Mouse (Mus musculus) B cell, adult 2 months (primary cell): Measurements from ENCODE around the gene Fpgs.

Experiments
- DNase-seq, 2 experiments: peaks; one replicate each; pipeline ENCODE4 v3.0.0; 2022

The Fpgs gene

DNA sequence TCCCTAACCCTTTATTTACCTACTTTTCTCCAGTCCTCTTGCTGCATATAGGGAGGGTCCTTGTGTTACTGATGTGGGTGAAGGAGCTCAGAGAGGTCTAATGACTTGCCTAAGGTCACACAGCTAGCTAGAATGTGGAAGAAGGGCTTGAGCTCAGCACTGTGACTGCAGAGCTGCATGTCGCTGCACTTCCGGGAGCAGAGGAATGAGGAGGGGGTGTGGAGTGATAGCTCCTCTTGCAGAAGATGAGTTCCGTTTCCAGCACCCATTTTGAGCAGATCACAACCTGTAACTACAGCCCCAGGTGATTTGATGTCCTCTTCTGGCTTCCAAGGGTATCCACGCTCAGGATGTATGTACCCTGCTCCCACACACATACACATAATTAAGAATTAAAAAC is 20.2 kb upstream of the Fpgs start:
- no peak for DNase-seq

DNA sequence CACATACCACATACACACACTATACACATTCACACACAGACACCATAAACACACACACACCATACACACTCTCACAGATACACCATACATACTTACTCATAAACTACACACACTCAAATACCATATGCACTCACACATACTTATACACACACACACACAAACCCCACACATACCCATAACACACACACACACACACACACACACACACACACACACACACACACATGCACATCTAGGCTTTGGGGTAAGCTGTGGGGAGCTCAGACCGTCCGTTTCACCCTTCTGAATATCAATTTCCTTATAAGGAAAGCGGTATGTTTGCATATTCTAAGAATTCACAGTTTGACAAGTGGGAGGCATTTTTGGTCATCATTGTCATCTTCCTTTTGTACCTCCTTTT is 18.6 kb upstream of the Fpgs start:
- DNase-seq, result no peak

DNA sequence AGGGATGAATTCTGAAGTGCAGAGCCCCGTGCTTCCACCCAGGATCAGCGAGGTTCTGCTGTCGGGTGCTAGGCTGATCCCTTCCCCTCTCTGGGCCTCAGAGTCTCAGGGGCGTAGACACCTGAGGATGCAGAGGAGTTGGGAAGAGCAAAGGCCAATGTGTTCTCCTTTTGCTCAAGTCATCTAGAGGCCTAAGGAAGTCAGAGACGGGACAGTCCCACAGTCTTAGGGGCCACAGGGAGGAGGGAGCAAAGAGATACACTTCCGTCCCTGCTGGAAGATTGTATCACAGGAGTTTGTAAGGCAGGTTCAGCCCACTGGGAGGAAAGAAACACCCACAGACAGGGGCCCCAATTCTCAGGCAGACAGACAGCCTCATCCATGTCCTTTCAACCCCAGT is 18.1 kb upstream of the Fpgs start:
- peak; percentile 22 to 25 for DNase-seq

DNA sequence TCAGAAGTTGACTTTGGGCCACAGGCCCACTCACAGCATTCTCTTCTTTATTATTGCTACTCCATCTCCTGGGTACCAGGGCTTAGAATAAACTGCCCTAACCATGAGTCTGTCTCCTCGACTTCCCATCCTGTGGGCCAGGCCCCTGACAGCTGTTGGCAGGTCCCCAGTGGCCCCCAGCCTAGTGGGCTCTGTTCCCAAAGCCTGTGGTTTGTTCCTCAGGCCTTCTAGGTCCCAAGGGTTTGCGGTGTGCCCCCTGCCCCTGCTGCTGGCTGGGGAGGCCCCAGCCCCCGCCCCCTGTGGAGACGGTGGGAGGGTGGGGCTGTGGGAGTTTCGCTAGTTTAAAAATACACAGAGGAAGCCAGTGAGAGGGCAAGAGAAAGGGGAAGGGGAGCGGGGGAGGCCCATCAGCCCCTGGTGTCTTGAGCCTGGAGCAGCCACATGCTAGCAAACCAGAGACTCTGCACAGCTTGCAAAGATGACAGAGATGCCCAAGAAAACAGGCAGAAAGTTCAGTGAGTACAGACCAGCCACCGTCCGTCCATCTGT is 16.8 kb upstream of the Fpgs start, which contains the start of gene Sh2d3c:
TSS of gene Sh2d3c (plus strand) at position 375 of the 549 bp plus-strand sequence.
- peak; percentile 54 to 56 for DNase-seq

DNA sequence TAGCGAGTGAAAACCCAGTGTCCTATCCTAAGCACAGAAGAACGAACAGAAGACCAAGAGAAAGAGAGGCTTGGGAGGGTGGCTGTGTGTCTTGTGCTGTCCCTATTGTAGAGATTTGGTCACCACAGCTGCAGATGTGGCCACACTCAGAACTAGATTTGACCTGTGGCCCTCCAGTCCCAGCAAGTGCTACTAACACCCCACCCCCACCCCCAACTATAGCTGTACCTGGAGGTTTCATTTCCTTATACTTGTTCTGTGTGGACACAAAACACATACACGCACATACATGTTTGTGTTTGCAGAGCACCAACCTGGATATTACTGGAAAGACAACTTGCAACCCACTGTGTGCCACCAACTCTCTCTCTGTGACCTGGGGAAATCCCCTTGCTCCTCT is 16.1 kb upstream of the Fpgs start:
- DNase-seq, result peak; percentile 32 to 37

DNA sequence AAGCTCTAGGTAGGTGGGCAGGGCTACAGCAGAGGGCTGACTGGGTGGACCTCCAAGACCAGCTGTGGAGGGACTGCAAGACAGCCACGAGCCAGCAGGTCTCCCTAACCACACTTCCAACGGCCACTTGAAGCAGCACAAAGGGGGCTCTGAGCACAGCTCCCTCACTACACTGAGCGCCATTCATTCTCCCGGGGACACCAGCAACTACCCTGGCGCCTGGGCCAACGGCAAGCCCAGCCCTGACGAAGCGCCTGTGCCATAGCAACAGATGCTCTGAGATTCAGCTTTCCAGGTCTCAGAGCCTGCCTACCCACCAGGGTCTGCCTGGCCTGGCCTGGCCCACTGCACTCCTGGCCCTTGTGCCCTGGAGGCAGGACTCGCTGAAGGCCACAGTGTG is 14.8 kb upstream of the Fpgs start:
- no peak for DNase-seq

DNA sequence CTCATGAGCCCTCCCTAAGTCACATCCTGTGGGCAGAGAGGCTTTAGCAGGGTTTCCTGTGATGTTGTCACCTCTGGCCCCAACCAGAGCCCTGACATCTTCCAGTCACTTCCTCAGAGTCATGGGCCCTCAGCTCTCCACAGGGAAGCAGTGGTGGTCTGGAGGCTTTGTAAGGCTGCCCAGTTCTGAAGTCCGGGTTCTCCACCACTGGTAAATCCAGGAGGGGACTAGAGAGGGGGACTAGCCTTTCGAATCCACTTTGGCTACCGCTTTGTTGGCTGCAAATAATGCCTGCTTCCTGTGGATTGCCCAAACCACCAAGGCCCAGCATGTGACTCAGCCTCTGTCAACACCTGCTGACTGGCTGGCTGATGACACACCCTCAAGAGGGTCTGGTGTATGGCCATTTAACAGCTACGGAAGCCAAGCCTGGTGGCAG is 11.1 kb upstream of the Fpgs start:
- DNase-seq, result peak; percentile 80 to 82

DNA sequence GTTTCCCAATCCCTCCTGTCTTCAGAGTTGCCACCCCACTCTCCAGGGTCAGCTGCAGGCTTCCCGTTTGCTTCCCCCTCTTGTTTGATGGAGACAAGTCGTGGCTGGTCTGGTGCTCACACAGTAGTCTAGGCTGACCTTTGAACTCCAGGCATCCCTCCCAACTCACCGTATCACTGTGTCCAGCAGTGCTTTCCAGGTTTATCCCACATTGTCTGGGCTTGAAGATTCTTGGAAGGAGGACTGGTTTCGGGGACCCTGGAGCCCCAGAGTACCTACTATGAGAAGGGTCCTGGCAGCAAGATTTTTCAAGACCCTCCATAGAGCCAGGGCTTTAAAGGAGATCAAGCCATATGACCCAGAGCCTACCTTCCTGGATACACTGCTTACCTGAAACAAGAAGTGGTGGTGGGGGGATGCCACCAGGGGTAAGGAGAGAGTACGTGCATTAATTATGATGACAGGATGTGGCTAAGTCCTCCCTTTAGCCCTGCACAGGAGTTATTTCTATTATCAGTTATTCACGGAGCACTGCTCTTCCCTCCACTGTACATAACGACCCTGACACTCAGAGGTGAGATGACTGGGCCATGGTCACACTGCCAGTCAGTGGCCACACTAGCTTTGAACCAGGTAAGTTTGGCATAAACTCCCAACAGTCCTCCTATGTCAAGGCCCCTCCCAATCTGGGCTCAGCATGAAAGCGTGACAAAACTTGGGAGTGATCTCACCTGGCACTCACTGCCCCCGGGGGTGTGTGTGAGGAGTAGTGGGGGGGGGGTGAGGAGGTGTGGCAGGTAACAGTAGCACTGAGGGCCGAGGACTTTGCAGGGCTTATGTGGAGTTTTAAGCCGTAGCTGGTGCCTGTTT is 10.4 kb upstream of the Fpgs start:
- peak; percentile 52 to 63 for DNase-seq

DNA sequence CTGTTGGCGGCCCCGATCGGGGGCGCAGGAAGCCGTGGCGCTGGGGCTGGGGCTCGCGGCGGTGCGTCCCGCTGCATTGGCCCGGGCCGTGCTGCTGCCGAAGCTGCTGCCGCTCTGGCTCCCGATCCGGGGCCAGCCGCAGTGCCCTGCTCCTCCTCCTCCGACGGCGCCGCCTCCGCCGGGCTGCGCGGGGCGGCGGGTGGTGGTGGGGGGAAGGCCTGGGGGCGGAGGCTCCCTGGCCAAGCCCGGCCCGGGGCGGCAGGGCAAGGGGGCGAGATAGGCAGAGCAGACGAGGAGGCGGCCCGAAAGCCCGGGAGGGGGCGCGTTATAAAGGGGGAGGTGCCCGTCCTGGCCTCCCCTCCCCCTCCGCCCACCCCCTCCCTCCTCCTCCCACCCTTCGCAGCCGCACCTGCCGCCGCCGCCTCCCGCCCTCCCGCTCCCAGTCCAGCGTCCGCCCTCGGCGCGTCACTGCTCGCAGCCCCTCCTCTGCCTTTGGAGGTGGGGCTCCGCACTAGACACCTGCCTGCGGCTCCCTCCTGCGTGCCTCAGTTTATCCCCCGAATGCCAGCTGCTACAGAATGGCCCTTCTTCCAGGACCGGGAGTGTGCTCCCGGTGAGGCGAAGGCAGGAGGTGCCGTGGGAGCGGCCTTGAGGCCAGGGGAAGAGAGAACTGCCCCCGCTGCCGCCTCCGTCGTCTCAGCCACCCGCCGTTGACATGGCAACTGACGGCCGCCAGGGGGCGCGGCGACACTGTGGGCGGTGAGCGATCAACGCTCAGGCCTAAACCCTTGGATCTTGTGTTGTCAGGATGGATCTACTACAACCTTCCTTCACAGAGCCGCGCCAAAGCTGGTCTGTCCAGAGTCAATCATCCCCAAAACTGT is 9.2 kb upstream of the Fpgs start, which contains the start of gene Cdk9:
TSS of gene Cdk9 (minus strand) at position 143 of the 884 bp plus-strand sequence.
- DNase-seq, result peak; percentile 97 to 98

DNA sequence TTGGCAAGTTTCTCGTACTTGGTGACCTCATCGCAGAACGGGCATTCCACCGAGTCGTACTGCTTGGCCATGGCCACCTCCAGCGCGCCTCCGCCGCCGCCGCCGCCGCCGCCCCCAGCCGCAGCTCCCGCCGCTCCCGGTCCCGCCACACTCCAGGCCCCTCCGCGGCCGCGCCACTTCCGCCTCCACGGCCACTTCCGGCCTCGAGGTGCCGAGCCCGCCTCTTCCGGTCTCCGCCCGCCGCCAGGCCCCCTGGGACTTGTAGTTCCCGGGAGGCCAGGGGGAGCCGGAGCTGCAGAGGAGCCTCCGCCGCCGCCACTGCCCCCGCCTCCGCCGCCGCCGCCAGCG is 8.6 kb upstream of the Fpgs start:
- DNase-seq, result peak; percentile 99

DNA sequence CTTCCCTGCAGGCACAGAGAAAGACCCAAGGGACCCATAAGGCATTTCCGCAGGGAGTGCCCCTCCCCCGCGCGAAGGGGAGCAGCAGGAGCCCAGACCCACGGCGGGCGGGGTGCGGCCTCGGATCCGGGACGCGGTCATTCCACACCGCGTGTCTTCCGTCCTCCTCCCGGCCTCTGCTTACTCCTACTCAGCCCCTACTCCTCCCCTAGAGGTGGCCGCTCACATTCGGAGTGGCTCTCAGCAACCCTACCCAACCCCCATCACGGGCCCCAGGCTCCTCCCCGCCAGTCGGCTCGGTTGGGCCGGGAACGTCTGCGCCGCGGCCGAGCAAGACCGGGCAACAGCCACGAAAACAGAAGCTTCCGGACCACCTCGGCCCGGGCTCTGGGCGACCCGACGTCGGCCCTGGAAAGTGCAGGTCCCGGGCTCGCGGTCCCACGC is 8.2 kb upstream of the Fpgs start:
- peak; percentile 71 to 72 for DNase-seq

DNA sequence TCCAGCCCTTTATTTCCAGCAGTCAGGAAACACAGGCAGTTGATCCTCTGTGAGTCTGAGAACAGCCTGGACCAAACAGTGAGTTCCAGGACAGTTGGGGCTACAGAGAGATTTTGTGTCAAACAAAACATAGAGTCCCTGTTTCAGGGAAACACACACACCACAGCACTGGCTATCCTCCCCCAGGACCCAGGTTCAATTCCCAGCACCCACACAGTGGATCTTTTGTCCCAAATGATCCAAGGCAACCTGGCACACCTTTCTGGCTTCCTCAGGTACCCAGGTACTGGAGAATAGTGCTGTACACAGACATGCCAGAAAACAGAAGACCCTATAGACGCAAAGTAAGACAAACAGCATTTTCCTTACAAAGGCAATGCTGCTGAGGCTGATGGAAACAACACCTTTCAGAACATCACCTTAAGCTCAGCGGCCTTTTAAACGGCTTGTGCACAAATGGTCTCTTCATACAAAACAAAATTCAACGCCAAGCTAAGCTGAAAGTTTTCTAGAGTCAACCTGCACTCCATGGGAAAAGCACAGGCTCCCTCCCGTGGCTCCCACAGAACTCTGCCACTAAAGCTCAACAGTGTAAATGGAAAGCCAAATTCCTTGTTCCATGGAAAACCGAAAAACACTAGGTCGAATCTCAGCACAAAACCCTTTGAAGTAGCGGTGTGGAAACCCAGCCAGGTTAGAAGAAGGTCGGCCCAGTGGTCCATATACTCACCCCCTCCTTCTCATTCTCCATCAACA is 7.5 kb upstream of the Fpgs start:
- no peak for DNase-seq

DNA sequence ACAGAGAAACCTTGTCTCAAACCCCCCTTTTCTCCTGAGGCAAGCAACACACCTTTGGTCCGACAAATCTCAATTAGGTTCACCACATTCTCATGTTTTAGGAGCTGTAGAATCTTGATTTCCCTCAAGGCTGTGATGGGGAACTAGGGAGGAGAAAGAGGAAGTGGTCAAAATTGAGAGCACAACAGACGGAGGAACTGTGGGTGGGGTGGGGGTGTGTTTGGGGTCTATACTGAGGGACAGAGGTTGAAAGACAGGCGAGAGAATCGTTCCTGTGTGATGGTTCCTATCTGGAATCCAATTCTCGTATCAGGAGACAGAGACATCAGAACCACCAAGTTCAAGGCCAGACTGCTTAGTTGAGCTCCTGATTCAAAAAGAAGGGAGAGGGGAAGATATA is 6.5 kb upstream of the Fpgs start:
- DNase-seq, result peak; percentile 58 to 68

DNA sequence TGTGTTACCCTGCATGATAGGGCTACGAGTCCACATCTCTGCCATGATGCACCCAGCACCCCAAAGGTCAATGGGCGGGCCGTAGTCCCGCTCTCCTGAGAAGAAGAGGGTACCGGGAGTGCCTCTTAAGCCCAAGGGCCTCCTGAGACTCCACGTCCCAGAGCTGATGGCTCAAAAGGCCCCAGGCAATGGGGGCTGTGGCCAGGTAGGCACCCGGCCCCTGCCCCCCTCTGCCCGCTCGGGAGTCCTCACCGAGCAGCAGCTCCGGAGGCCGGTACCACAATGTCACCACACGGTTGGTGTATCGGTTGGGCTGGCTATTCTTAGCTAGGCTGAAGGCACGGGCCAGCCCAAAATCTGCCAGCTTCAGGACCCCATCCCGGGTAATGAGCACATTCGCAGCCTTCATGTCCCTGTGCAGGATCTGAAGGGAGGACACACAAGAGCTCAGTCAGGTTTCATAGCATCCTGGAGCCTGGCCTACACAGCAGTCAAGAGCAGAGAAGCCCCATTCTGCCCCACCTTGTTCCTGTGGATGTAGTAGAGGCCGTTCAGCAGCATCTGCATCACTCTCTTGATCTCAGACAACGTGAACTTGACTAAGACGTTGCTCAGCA is 5.7 kb upstream of the Fpgs start:
- no peak for DNase-seq

DNA sequence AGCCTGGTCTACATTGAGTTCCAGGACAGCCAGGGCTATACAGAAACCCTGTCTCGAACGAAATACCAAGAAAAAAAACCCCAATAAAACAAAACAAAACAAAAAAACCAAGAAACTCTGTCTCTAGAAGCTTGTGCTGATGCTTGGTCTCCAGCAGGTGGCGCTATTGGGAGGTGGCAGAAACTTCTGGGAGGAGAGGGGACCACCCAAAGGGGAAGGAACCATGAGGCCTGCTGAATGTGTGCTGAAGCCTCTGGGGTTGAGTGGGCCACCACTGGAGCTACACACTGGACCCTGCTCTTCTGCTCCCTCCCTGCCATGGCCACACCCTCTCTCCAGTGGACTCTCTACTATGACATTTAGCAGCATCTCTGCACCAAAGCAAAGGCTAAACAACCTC is 4.7 kb upstream of the Fpgs start:
- DNase-seq, result peak; percentile 84 to 86

DNA sequence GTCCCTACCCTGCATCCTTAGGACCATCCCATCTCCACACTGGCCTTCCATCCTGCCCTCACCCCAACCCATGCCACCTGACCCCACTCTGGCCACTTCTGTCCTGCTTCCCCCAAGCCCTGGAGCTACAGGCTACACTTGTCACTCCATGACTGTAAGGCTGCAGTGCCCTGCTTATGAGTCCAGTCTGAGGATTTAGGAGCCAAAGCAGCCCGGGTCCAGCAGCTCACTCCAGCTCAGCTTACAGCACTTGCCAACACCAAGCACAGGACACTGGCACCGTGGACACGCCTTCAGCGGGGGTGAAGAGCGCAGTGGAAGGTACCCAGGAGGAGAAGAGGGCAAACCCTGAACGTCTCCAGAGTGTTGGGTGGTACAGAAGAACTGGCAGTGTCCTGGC is 3.0 kb upstream of the Fpgs start:
- DNase-seq, result no peak

DNA sequence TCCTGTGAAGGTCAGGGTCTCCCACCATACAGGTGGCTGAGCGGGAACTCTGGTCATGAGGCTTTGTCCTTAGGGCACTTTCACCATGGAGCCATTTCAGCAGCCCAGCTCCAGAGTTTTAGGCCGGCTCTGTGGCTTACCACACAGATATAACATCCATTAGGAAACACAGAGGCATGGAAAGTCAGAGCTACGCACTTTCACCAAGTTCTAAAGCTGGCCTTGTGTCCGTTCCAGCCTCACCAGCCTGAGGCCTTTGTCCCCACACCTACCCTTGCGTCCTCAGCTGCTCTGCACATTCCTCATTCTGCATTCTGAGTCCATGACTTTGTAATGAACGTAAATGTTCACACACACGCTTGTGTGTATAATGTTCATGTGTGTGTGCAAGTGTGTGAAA is 1.1 kb upstream of the Fpgs start:
- DNase-seq, result no peak

DNA sequence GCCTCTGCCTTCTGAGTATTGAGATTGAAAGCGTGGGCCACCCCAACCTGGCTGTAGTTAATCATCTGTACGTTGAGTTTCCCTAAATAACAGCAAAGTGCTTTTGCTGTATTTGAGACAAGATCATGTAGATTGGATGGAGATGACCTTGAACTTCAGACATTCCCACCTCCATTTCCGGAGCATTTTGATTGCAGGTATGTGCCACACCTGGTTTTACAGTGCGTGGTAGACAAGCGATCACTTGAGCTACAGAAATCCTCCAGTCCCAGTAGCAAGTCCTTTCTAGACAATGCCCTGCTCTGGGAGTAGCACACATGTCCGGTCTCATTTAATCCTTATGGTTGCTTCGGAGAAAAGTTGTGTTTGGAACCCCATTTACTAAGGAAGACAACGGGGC is 899 bp downstream of the Fpgs start:
- DNase-seq, result no peak

DNA sequence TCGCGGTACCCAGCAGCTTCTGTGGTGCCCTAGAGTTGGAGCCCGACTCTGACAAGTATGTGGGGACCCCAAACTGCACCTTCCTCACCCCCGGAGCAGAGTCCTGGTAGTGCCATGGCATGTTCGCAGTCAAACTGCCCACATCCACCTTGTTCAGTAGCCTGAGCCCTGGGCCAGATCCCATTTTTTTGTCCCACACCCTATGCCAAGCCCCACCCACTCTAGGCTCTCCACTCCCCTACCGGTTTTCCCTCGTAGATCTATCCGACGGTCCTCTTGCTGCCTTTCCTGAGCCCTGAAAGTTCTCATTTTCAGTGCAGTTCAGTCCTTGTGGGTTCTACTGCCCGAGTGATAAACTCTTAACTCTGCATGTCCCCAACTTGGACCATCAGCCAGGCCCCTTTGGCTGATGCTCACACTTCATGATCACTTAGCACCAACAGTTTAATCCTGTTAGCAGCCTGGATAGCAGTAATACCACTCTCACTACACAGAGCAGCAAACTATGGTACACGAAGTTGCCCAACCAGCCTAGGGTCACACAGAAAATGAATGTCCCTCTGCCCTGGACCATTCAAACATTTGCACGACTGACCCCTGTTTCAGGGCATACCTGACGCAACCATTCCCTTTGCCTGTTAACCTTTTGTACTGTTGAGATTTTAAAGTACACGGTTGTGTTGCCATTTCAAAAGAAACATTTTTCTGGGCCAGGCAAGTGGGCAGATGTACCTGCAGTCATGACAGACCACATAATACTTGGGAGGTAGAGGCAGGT is 2.8 kb downstream of the Fpgs start:
- DNase-seq, result no peak

DNA sequence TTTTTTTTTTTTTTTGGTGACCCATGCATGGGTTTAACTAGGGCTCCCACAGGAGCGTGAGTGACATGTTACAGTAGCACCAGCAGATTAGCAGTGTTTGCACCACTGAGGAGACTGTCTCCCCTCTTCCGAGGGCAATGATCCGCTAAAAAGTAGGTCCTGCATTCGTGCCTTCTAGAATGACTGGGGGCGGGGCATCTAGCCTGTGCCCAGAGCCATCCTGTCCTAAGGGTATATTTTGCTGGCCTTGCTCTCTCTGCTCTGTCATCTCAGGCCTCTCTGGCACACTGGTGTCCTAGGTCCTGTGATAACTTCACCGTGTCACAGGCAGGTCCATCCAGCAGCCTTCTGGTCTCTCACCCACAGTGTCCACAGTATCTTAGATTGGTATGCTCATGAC is 4.3 kb downstream of the Fpgs start:
- no peak for DNase-seq

DNA sequence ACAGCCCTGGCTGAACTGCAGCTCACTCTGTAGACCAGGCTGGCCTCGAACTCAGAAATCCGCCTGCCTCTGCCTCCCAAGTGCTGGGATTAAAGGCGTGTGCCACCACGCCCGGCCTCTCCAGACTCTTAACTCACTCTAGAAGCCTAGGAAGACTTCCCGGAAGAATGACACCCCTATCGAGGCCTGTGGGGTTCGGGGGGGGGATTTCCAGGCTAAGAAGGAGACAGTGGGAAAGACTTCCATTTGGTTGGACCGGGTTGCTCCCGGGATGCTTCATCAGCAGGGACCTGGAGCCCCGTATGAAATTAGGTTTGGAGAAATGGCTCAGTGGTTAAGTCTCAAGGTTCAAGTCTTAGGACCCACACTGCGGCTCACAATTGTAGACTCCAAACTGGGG is 9.3 kb downstream of the Fpgs start:
- no peak for DNase-seq
